In genomic region chr2:156110627-156111357, GRCm38 (mm10) we compare ENCODE assay signal across 7 mouse cellular contexts. TPM values are rescaled to one million over a fixed set of nuclear protein-coding genes. Genes with fewer than 3 reads are reported as not detected.
A peak's percentile ranks its signal among the peaks of the same experiment; 100 is the strongest.
DNase-seq lines count a peak whose midpoint lies in the region; ATAC-seq lines count a peak whose summit lies in the region.

No protein-coding gene starts in this region.

- H3K4me3 ChIP-seq in forebrain, embryonic 12.5 days (replicated peaks) = peak overlapping the region; percentile 95
- peak overlapping the region; percentile 99 for H3K4me3 ChIP-seq in kidney, embryonic 14.5 days (ENCODE audit: low read length)
- H3K4me3 ChIP-seq in midbrain, embryonic 10.5 days = peak overlapping the region; percentile 96

- H3K9ac ChIP-seq in forebrain, embryonic 12.5 days = peak overlapping the region; percentile 97
- H3K9ac ChIP-seq in kidney, embryonic 14.5 days (ENCODE audit: low read depth, low read length) = peak overlapping the region; percentile 99

- peaks cover 16% of the 10 kb centered on the region for H3K4me1 ChIP-seq in forebrain, embryonic 12.5 days
- H3K4me1 ChIP-seq in kidney, embryonic 14.5 days (ENCODE audit: control insufficient read depth, insufficient read depth, low read length) = no peaks in the 10 kb centered on the region
- H3K4me1 ChIP-seq in midbrain, embryonic 10.5 days = peaks cover 20% of the 10 kb centered on the region

- peak; percentile 75 for ATAC-seq in forebrain, embryonic 12.5 days (ENCODE audit: low FRiP score)
- peak; percentile 82 for ATAC-seq in kidney, embryonic 14.5 days (ENCODE audit: low FRiP score, low TSS enrichment)

- WGBS in forebrain, embryonic 12.5 days = 1% methylated on average over 16 of the region's 16 CpGs
- 1% methylated on average over 16 of the region's 16 CpGs for WGBS in kidney, embryonic 14.5 days
- under 1% methylated on average over 16 of the region's 16 CpGs for WGBS in midbrain, embryonic 10.5 days

- H3K27ac ChIP-seq in forebrain, embryonic 12.5 days = peak overlapping the region; percentile 93
- peak overlapping the region; percentile 94 for H3K27ac ChIP-seq in kidney, embryonic 14.5 days (ENCODE audit: low read depth, low read length)
- peak overlapping the region; percentile 98 for H3K27ac ChIP-seq in midbrain, embryonic 10.5 days (replicated peaks)

- H3K4me2 ChIP-seq in forebrain, embryonic 12.5 days = peak overlapping the region; percentile 63
- peak overlapping the region; percentile 71 for H3K4me2 ChIP-seq in kidney, embryonic 14.5 days (replicated peaks; ENCODE audit: low read depth, low read length)

- peak; percentile 6 for DNase-seq in ovary, postnatal 36 days (ENCODE audit: low spot score)
- no peak for DNase-seq in ovary, postnatal 14 days (ENCODE audit: low spot score)
- DNase-seq in brain, adult 2 months (ENCODE audit: low read depth, low spot score) = peak; percentile 56
- DNase-seq in midbrain, embryonic 10.5 days (ENCODE audit: low spot score) = no peak
- DNase-seq in thymus, postnatal 36 days = peak; percentile 20 to 23

- no peaks in the 10 kb centered on the region for H3K9me3 ChIP-seq in forebrain, embryonic 12.5 days
- H3K9me3 ChIP-seq in kidney, embryonic 14.5 days (ENCODE audit: control insufficient read depth, low read length) = no peaks in the 10 kb centered on the region
- H3K9me3 ChIP-seq in midbrain, embryonic 10.5 days (replicated peaks) = no peaks in the 10 kb centered on the region

- no peaks in the 10 kb centered on the region for H3K27me3 ChIP-seq in forebrain, embryonic 12.5 days
- H3K27me3 ChIP-seq in kidney, embryonic 14.5 days (ENCODE audit: control insufficient read depth, insufficient read depth, low read length) = no peaks in the 10 kb centered on the region
- no peaks in the 10 kb centered on the region for H3K27me3 ChIP-seq in midbrain, embryonic 10.5 days (ENCODE audit: low read depth, poor library complexity, severe bottlenecking)

- peaks cover 4% of the 10 kb centered on the region for H3K36me3 ChIP-seq in forebrain, embryonic 12.5 days (replicated peaks)
- peaks cover 9% of the 10 kb centered on the region; the same call in 1 of the 2 replicates for H3K36me3 ChIP-seq in kidney, embryonic 14.5 days (ENCODE audit: control insufficient read depth, insufficient read depth, low read length)
- H3K36me3 ChIP-seq in midbrain, embryonic 10.5 days = peaks cover 35% of the 10 kb centered on the region

RNA-seq across cellular contexts. Expression of gene Cpne1, which starts 1.0 kb away (rescaled TPM):
- 56.4 and 56.6 TPM in 2 replicates for polyA plus RNA-seq in forebrain, embryonic 12.5 days (2016; fragmentation: Nextera tagmentation; extraction: Ambion mirVana)
- 39.6 and 57.5 TPM in 2 replicates for polyA plus RNA-seq in kidney, embryonic 14.5 days (2014; fragmentation: Nextera tagmentation; extraction: Ambion mirVana)
- 58.9 and 67.0 TPM in 2 replicates for polyA plus RNA-seq in midbrain, embryonic 10.5 days (2016; fragmentation: Nextera tagmentation; extraction: Ambion mirVana)

RNA-seq across cellular contexts. Expression of gene Rbm12, which starts 1.0 kb away (rescaled TPM):
- polyA plus RNA-seq in forebrain, embryonic 12.5 days (2016; fragmentation: Nextera tagmentation; extraction: Ambion mirVana) = 53.0 and 58.0 TPM in 2 replicates
- 15.5 and 37.2 TPM in 2 replicates for polyA plus RNA-seq in kidney, embryonic 14.5 days (2014; fragmentation: Nextera tagmentation; extraction: Ambion mirVana)
- polyA plus RNA-seq in midbrain, embryonic 10.5 days (2016; fragmentation: Nextera tagmentation; extraction: Ambion mirVana) = 43.9 and 47.2 TPM in 2 replicates

RNA-seq across cellular contexts. Expression of gene Gm28036, which starts 16.1 kb away (rescaled TPM):
- polyA plus RNA-seq in forebrain, embryonic 12.5 days (2016; fragmentation: Nextera tagmentation; extraction: Ambion mirVana) = 20.4 and 31.9 TPM in 2 replicates
- 3.4 and 13.2 TPM in 2 replicates for polyA plus RNA-seq in kidney, embryonic 14.5 days (2014; fragmentation: Nextera tagmentation; extraction: Ambion mirVana)
- polyA plus RNA-seq in midbrain, embryonic 10.5 days (2016; fragmentation: Nextera tagmentation; extraction: Ambion mirVana) = 19.1 and 27.3 TPM in 2 replicates

RNA-seq across cellular contexts. Expression of gene Romo1, which starts 33.0 kb away (rescaled TPM):
- 388 and 397 TPM in 2 replicates for polyA plus RNA-seq in forebrain, embryonic 12.5 days (2016; fragmentation: Nextera tagmentation; extraction: Ambion mirVana)
- polyA plus RNA-seq in kidney, embryonic 14.5 days (2014; fragmentation: Nextera tagmentation; extraction: Ambion mirVana) = 417 and 550 TPM in 2 replicates
- 426 and 441 TPM in 2 replicates for polyA plus RNA-seq in midbrain, embryonic 10.5 days (2016; fragmentation: Nextera tagmentation; extraction: Ambion mirVana)

RNA-seq across cellular contexts. Expression of gene Nfs1, which starts 33.2 kb away (rescaled TPM):
- 30.8 and 31.5 TPM in 2 replicates for polyA plus RNA-seq in forebrain, embryonic 12.5 days (2016; fragmentation: Nextera tagmentation; extraction: Ambion mirVana)
- polyA plus RNA-seq in kidney, embryonic 14.5 days (2014; fragmentation: Nextera tagmentation; extraction: Ambion mirVana) = 40.8 and 44.6 TPM in 2 replicates
- 46.0 and 46.7 TPM in 2 replicates for polyA plus RNA-seq in midbrain, embryonic 10.5 days (2016; fragmentation: Nextera tagmentation; extraction: Ambion mirVana)

Comparison
In these comparisons a context has a peak if more than half of its experiments do, and no peak if none do; other contexts are left out.
1. DNase-seq: peak in ovary, postnatal 36 days (single experiment), brain, adult 2 months (single experiment) and thymus, postnatal 36 days (2 of 2); none in ovary, postnatal 14 days (single experiment) and midbrain, embryonic 10.5 days (single experiment).
2. Peak in every context shown above with its lines, with median percentiles within 50 percentile points of each other: H3K27ac ChIP-seq and H3K4me3 ChIP-seq.